Mouse (Mus musculus) lung, postnatal 0 days (tissue): ENCODE results near the gene Hcn1. TPM values are rescaled to one million over a fixed set of nuclear protein-coding genes. Genes with fewer than 3 reads are reported as not detected.

Experiments used
- ATAC-seq: fragments of 200-750 bp; cut with Nextera tagmentation; 2 replicates; pipeline ENCODE4 v1.8.0; 2017; ENCODE audit warnings: moderate library complexity
- DNase-seq: peaks from one replicate; pipeline ENCODE4 v3.0.0-alpha.2; 2016; ENCODE audit warnings: low spot score
- H3K27ac ChIP-seq: fragments of 300-500 bp; sonication (generic); 2 replicates; pipeline ENCODE4 v1.5.1; 2014; ENCODE audit warnings: antibody characterized with exemption, mild to moderate bottlenecking, low read length, mixed read lengths
- H3K27me3 ChIP-seq: fragments of 300-500 bp; sonication (generic); replicated peaks from 2 replicates; pipeline ENCODE4 v1.6.1; 2014; ENCODE audit warnings: low read length, mixed read lengths; ENCODE audit not compliant: insufficient read depth
- H3K36me3 ChIP-seq: fragments of 300-500 bp; sonication (generic); 2 replicates; pipeline ENCODE4 v1.6.1; 2014; ENCODE audit warnings: low read length, mixed read lengths; ENCODE audit not compliant: insufficient read depth
- H3K4me1 ChIP-seq: fragments of 300-500 bp; sonication (generic); 2 replicates; pipeline ENCODE4 v1.6.1; 2014; ENCODE audit warnings: antibody characterized with exemption, low read depth, low read length, mixed read lengths; ENCODE audit not compliant: insufficient read depth
- H3K4me2 ChIP-seq: fragments of 300-500 bp; sonication (generic); replicated peaks from 2 replicates; pipeline ENCODE4 v1.6.1; 2014; ENCODE audit warnings: low read depth, mild to moderate bottlenecking, low read length, moderate library complexity, mixed read lengths
- H3K4me3 ChIP-seq: fragments of 300-500 bp; sonication (generic); 2 replicates; pipeline ENCODE4 v1.5.1; 2014; ENCODE audit warnings: low read depth, low read length
- H3K9ac ChIP-seq: fragments of 300-500 bp; sonication (generic); replicated peaks from 2 replicates; pipeline ENCODE4 v1.6.1; 2014; ENCODE audit warnings: low read depth, mild to moderate bottlenecking
- H3K9me3 ChIP-seq: fragments of 300-500 bp; sonication (generic); 2 replicates; pipeline ENCODE4 v1.6.1; 2016; ENCODE audit warnings: low read length, mixed read lengths
- CTCF ChIP-seq: IDR thresholded peaks from 2 replicates; pipeline ENCODE4 v1.5.1; 2016; ENCODE audit warnings: antibody characterized with exemption, mild to moderate bottlenecking
- EP300 ChIP-seq: IDR thresholded peaks from 2 replicates; pipeline ENCODE4 v1.6.1; 2016; ENCODE audit warnings: antibody characterized with exemption, mild to moderate bottlenecking, control low read depth
- WGBS: fragments of 180-500 bp; shearing (Covaris S2); extraction: QIAGEN DNeasy Blood & Tissue Kit; methylation state at CpG from one replicate; pipeline ENCODE4 v1.1.7; 2014; 5-methylcytosine and 5-hydroxymethylcytosine counted together
- polyA plus RNA-seq: library from polyadenylated mRNA; unstranded; fragments of >200 nt; fragmentation: Nextera tagmentation; extraction: Ambion mirVana; gene quantifications from 2 replicates; pipeline ENCODE4 v1.2.1, GENCODE M21; 2015

Hcn1 gene
- polyA plus RNA-seq, 1 experiment from 2014 or later = 0.07 TPM

- Histone ChIP-seq H3K36me3 (no peaks in the 10 kb centered on the region), H3K9me3 (no peaks in the 10 kb centered on the region), H3K9ac (no peak overlapping the region), H3K27ac (no peak overlapping the region), H3K4me2 (no peak overlapping the region), H3K4me1 (no peaks in the 10 kb centered on the region), H3K27me3 (no peaks in the 10 kb centered on the region), H3K4me3 (no peak overlapping the region)
- 62% methylated on average over 2 of the region's 2 CpGs for WGBS
- DNase-seq (no peak), ATAC-seq (no peak)
- TF ChIP-seq CTCF = no peak
- no peak for TF ChIP-seq EP300
These were observed 55.4 kb downstream of the Hcn1 start for GRCm38 (mm10) chr13:117657501-117657900.

- no peak for DNase-seq
- Histone ChIP-seq H3K9me3 (no peaks in the 10 kb centered on the region), H3K27me3 (no peaks in the 10 kb centered on the region), H3K36me3 (no peaks in the 10 kb centered on the region), H3K4me2 (no peak overlapping the region), H3K9ac (no peak overlapping the region), H3K27ac (no peak overlapping the region), H3K4me3 (no peak overlapping the region), H3K4me1 (no peaks in the 10 kb centered on the region)
- no peak for ATAC-seq
- 76% methylated on average over 17 of the region's 17 CpGs for WGBS
- TF ChIP-seq EP300 (no peak), CTCF (no peak)
These were observed 56.5 kb downstream of the Hcn1 start for GRCm38 (mm10) chr13:117658414-117659175.

- no peaks in the 10 kb centered on the region for H3K27me3 ChIP-seq
- H3K4me1 ChIP-seq = no peaks in the 10 kb centered on the region
- no peak for ATAC-seq
- no peak overlapping the region for H3K4me2 ChIP-seq
- no peaks in the 10 kb centered on the region for H3K36me3 ChIP-seq
- no peaks in the 10 kb centered on the region for H3K9me3 ChIP-seq
- H3K9ac ChIP-seq = no peak overlapping the region
- H3K27ac ChIP-seq = no peak overlapping the region
- DNase-seq = no peak
- no peak for TF ChIP-seq EP300
- no peak for TF ChIP-seq CTCF
- 50% methylated on average over 7 of the region's 7 CpGs for WGBS
- H3K4me3 ChIP-seq = no peak overlapping the region
These were observed 57.4 kb downstream of the Hcn1 start for GRCm38 (mm10) chr13:117659511-117659910.

GRCm38 (mm10) chr13:117662661-117663060 lies 60.5 kb downstream of the Hcn1 start:
- WGBS = 47% methylated on average over 3 of the region's 3 CpGs

GRCm38 (mm10) chr13:117669303-117669702 lies 67.2 kb downstream of the Hcn1 start:
- Histone ChIP-seq H3K4me2 (no peak overlapping the region), H3K27me3 (no peaks in the 10 kb centered on the region), H3K9me3 (no peaks in the 10 kb centered on the region), H3K27ac (no peak overlapping the region), H3K4me1 (no peaks in the 10 kb centered on the region), H3K9ac (no peak overlapping the region), H3K4me3 (no peak overlapping the region), H3K36me3 (no peaks in the 10 kb centered on the region)
- peak; percentile 57 for DNase-seq
- 15% methylated on average over 2 of the region's 2 CpGs for WGBS
- no peak for TF ChIP-seq CTCF
- TF ChIP-seq EP300 = no peak
- ATAC-seq = peak; percentile 49

More at GRCm38 (mm10) chr13:117662661-117663060, 60.5 kb downstream of the Hcn1 start:
- TF ChIP-seq CTCF (peak; percentile 33), EP300 (no peak)
- H3K9me3 ChIP-seq = no peaks in the 10 kb centered on the region
- no peaks in the 10 kb centered on the region for H3K36me3 ChIP-seq
- H3K4me3 ChIP-seq = no peak overlapping the region
- no peak overlapping the region for H3K4me2 ChIP-seq
- ATAC-seq = no peak
- no peak overlapping the region for H3K9ac ChIP-seq
- DNase-seq = peak; percentile 21
- no peak overlapping the region for H3K27ac ChIP-seq
- H3K27me3 ChIP-seq = no peaks in the 10 kb centered on the region
- H3K4me1 ChIP-seq = no peaks in the 10 kb centered on the region

- 94% methylated on average over 1 of the region's 1 CpGs for WGBS
- Histone ChIP-seq H3K36me3 (no peaks in the 10 kb centered on the region), H3K4me1 (no peaks in the 10 kb centered on the region)
These were observed 69.7 kb downstream of the Hcn1 start for GRCm38 (mm10) chr13:117671851-117672250.

More at GRCm38 (mm10) chr13:117671851-117672250, 69.7 kb downstream of the Hcn1 start:
- Histone ChIP-seq H3K9ac (no peak overlapping the region), H3K9me3 (no peaks in the 10 kb centered on the region), H3K27me3 (no peaks in the 10 kb centered on the region), H3K4me2 (no peak overlapping the region), H3K27ac (no peak overlapping the region), H3K4me3 (no peak overlapping the region)
- TF ChIP-seq CTCF = no peak
- TF ChIP-seq EP300 = no peak
- no peak for ATAC-seq
- no peak for DNase-seq
